Mouse (Mus musculus) forebrain, postnatal 0 days (tissue): ENCODE results near the gene Clps. TPM values are rescaled to one million over a fixed set of nuclear protein-coding genes. Genes with fewer than 3 reads are reported as not detected.

Experiments used
- ATAC-seq: fragments of 200-750 bp; cut with Nextera tagmentation; 2 replicates; pipeline ENCODE4 v1.8.0; 2017; ENCODE audit warnings: mild to moderate bottlenecking, moderate library complexity
- DNase-seq: peaks from one replicate; pipeline ENCODE4 v3.0.0-alpha.2; 2015
- H3K27ac ChIP-seq: fragments of 300-500 bp; sonication (generic); 2 replicates; pipeline ENCODE4 v1.5.1; 2014; ENCODE audit warnings: low read depth, mild to moderate bottlenecking, antibody characterized with exemption, low read length, moderate library complexity, mixed read lengths
- H3K27me3 ChIP-seq: fragments of 300-500 bp; sonication (generic); 2 replicates; pipeline ENCODE4 v1.6.1; 2014; ENCODE audit warnings: mild to moderate bottlenecking, low read length, mixed read lengths; ENCODE audit not compliant: insufficient read depth
- H3K36me3 ChIP-seq: fragments of 300-500 bp; sonication (generic); 2 replicates; pipeline ENCODE4 v1.6.1; 2014; ENCODE audit warnings: mild to moderate bottlenecking, moderate library complexity; ENCODE audit not compliant: insufficient read depth
- H3K4me1 ChIP-seq: fragments of 300-500 bp; sonication (generic); 2 replicates; pipeline ENCODE4 v1.6.1; 2014; ENCODE audit warnings: antibody characterized with exemption; ENCODE audit not compliant: insufficient read depth
- H3K4me2 ChIP-seq: fragments of 300-500 bp; sonication (generic); 2 replicates; pipeline ENCODE4 v1.6.1; 2014; ENCODE audit warnings: low read depth, mild to moderate bottlenecking, moderate library complexity
- H3K4me3 ChIP-seq: fragments of 300-500 bp; sonication (generic); 2 replicates; pipeline ENCODE4 v1.5.1; 2014; ENCODE audit warnings: low read depth, low read length, mixed read lengths
- H3K9ac ChIP-seq: fragments of 300-500 bp; sonication (generic); 2 replicates; pipeline ENCODE4 v1.6.1; 2014; ENCODE audit warnings: mild to moderate bottlenecking
- H3K9me3 ChIP-seq: fragments of 300-500 bp; sonication (generic); 2 replicates; pipeline ENCODE4 v1.6.1; 2016; ENCODE audit warnings: low read length
- CTCF ChIP-seq: sonication (generic); IDR thresholded peaks from 2 replicates; pipeline ENCODE4 v1.5.1; 2016; ENCODE audit warnings: antibody characterized with exemption, control low read depth, low read depth
- WGBS: fragments of 180-500 bp; shearing (Covaris S2); extraction: QIAGEN DNeasy Blood & Tissue Kit; methylation state at CpG from one replicate; pipeline ENCODE4 v1.1.7; 2014; 5-methylcytosine and 5-hydroxymethylcytosine counted together
- polyA plus RNA-seq: library from polyadenylated mRNA; unstranded; fragments of >200 nt; fragmentation: Nextera tagmentation; extraction: Ambion mirVana; gene quantifications from 2 replicates; pipeline ENCODE4 v1.2.1, GENCODE M21; 2015
- total RNA-seq: library from RNA; depleted of rRNA; stranded (reverse); fragments of >200 nt; gene quantifications from 2 replicates; pipeline ENCODE4 v1.2.3, GENCODE M21; 2014

Gene Clps
- total and polyA plus RNA-seq, 2 experiments from 2014 or later = not detected

GRCm38 (mm10) chr17:28519827-28520226, 40.7 kb downstream of the Clps start:
- Histone ChIP-seq H3K27ac (no peak overlapping the region), H3K4me3 (no peak overlapping the region)
- 91% methylated on average over 3 of the region's 3 CpGs for WGBS

GRCm38 (mm10) chr17:28518615-28519071, 41.9 kb downstream of the Clps start:
- Histone ChIP-seq H3K27ac (peak overlapping the region; percentile 73), H3K4me2 (peak overlapping the region; percentile 96), H3K9ac (peak overlapping the region; percentile 75), H3K4me1 (peaks cover 11% of the 10 kb centered on the region; the same call in 1 of the 2 replicates), H3K4me3 (peak overlapping the region; percentile 52), H3K27me3 (no peaks in the 10 kb centered on the region), H3K9me3 (no peaks in the 10 kb centered on the region), H3K36me3 (no peaks in the 10 kb centered on the region)
- TF ChIP-seq CTCF = no peak
- ATAC-seq (no peak), DNase-seq (no peak)
- 27% methylated on average over 8 of the region's 8 CpGs for WGBS

More at GRCm38 (mm10) chr17:28519827-28520226, 40.7 kb downstream of the Clps start:
- Histone ChIP-seq H3K4me2 (no peak overlapping the region), H3K9ac (no peak overlapping the region), H3K9me3 (no peaks in the 10 kb centered on the region), H3K4me1 (peaks cover 11% of the 10 kb centered on the region; the same call in 1 of the 2 replicates), H3K27me3 (no peaks in the 10 kb centered on the region), H3K36me3 (no peaks in the 10 kb centered on the region)
- no peak for DNase-seq
- ATAC-seq = no peak
- peak; percentile 42 for TF ChIP-seq CTCF

GRCm38 (mm10) chr17:28517956-28518614, 42.5 kb downstream of the Clps start:
- 2% methylated on average over 36 of the region's 46 CpGs for WGBS
- TF ChIP-seq CTCF = no peak

GRCm38 (mm10) chr17:28517441-28517955, 43.1 kb downstream of the Clps start, which contains the start of gene Fkbp5:
Gene Fkbp5 (minus strand): TSS chr17:28517527.
- Histone ChIP-seq H3K4me3 (peak within 1 kb of the TSS; percentile 52), H3K4me2 (peak within 1 kb of the TSS; percentile 96), H3K27ac (peak within 1 kb of the TSS; percentile 73), H3K36me3 (no peaks in the 10 kb centered on the region), H3K9me3 (no peaks in the 10 kb centered on the region), H3K4me1 (peaks cover 11% of the 10 kb centered on the region; the same call in 1 of the 2 replicates), H3K27me3 (no peaks in the 10 kb centered on the region), H3K9ac (peak within 1 kb of the TSS; percentile 75)
- DNase-seq (peak; percentile 80), ATAC-seq (peak; percentile 19; the same call in 1 of the 2 replicates)
- no peak for TF ChIP-seq CTCF
- WGBS = 2% methylated on average over 16 of the region's 16 CpGs

More at GRCm38 (mm10) chr17:28517956-28518614, 42.5 kb downstream of the Clps start:
- H3K27me3 ChIP-seq = no peaks in the 10 kb centered on the region
- H3K4me2 ChIP-seq = peak overlapping the region; percentile 96
- peak overlapping the region; percentile 75 for H3K9ac ChIP-seq
- H3K9me3 ChIP-seq = no peaks in the 10 kb centered on the region
- H3K36me3 ChIP-seq = no peaks in the 10 kb centered on the region
- peaks cover 11% of the 10 kb centered on the region; the same call in 1 of the 2 replicates for H3K4me1 ChIP-seq
- H3K4me3 ChIP-seq = peak overlapping the region; percentile 52
- ATAC-seq (peak; percentile 59), DNase-seq (peak; percentile 50)
- H3K27ac ChIP-seq = peak overlapping the region; percentile 73

GRCm38 (mm10) chr17:28516881-28517280, 43.7 kb downstream of the Clps start:
- ATAC-seq (no peak), DNase-seq (no peak)
- no peaks in the 10 kb centered on the region for H3K27me3 ChIP-seq
- no peak overlapping the region for H3K9ac ChIP-seq
- H3K4me1 ChIP-seq = peaks cover 7% of the 10 kb centered on the region; the same call in 1 of the 2 replicates
- H3K4me3 ChIP-seq = 0 out of 2 replicates have a peak overlapping the region, but pooled peaks have one; percentile 52
- no peaks in the 10 kb centered on the region for H3K36me3 ChIP-seq
- peak overlapping the region; percentile 96 for H3K4me2 ChIP-seq
- peak; percentile 7; the same call in 1 of the 2 replicates for TF ChIP-seq CTCF
- no peak overlapping the region for H3K27ac ChIP-seq
- H3K9me3 ChIP-seq = no peaks in the 10 kb centered on the region
- WGBS = 77% methylated on average over 4 of the region's 4 CpGs

GRCm38 (mm10) chr17:28515431-28516341, 44.9 kb downstream of the Clps start:
- Histone ChIP-seq H3K4me1 (peaks cover 6% of the 10 kb centered on the region; the same call in 1 of the 2 replicates), H3K27ac (no peak overlapping the region), H3K4me3 (no peak overlapping the region), H3K27me3 (no peaks in the 10 kb centered on the region), H3K36me3 (no peaks in the 10 kb centered on the region), H3K4me2 (no peak overlapping the region), H3K9ac (no peak overlapping the region), H3K9me3 (no peaks in the 10 kb centered on the region)
- ATAC-seq (no peak), DNase-seq (no peak)
- WGBS = 69% methylated on average over 10 of the region's 10 CpGs
- TF ChIP-seq CTCF = no peak
